Mouse (Mus musculus): Measurements from ENCODE around the gene Zfp865. TPM values are rescaled to one million over a fixed set of nuclear protein-coding genes. Genes with fewer than 3 reads are reported as not detected.

The Zfp865 gene
- polyA plus RNA-seq, 1 experiment: 21.3 TPM

DNA sequence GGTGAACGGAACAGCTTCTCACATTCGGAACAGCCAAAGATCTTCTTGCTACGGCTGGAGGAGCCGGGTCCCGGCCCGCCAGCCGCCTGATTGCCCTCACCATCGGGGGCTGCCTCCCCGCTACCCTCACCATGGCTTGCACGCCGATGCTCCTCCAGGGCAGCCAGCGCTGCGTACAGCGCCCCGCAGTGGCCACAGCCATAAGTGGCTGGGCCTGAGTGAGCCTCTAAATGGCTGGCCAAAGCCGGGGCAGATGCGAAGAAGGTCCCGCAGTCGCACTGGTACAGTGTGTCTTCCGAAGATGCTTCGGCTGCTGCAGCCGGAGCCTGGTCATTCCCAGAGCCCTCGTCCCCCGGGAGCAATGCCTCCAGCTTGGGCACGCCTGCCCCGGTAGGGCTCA, 11.9 kb upstream of the Zfp865 start:
- TF ChIP-seq CTCF (conservative IDR thresholded peaks at IDR 0.05; ENCODE audit: insufficient read depth, insufficient read length, low read depth, low read length) (no peak), POLR2A (IDR thresholded peaks at IDR 0.05; ENCODE audit: low read depth, low read length) (no peak)

DNA sequence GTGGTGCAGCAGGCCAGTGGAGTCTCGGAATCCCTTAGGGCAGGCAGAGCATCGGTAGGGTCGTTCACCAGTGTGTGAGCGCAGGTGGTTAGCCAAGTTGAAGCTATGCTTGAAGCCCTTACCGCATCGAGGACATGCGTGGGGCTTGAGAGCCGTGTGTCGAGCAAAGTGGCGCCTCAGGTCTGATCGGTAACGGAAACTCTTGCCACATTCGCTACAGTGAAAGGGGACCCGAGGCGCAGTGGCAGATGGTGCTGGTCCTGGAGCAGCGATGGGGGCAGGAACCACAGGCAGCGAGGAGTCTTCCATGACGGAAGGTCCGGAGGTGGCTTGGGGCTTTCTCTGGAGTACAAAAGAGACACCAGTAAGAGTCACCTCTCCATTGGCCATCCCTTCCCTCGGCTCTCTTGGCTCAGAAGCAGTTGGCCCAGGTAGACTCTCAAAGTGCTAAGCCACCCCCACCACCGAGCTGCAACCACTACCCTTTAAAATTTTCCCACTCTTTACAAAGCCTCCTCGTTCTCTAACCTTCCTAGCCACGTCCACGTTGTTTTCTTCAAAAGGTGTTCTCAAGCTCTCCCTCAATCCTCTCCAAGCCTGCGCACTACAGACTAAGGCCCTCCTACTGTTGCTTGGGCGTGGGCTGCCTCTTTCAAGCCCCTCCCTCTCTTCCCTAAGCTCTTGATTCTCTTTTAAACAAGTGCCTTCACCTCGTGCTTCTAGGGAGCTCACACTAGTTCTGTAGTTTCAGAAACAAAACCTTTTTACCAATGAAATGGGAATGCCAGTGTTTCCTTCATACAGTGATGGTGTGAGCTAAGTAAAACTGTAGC, 7.3 kb upstream of the Zfp865 start:
- 91% methylated on average over 27 of the region's 27 CpGs for WGBS
- H3K27me3 ChIP-seq (replicated peaks; ENCODE audit: control insufficient read depth, insufficient read depth, low read length): no peaks in the 10 kb centered on the region
- H3K36me3 ChIP-seq (ENCODE audit: control insufficient read depth, insufficient read depth, low read length): peaks cover 3% of the 10 kb centered on the region; the same call in 1 of the 2 replicates
- no peak for DNase-seq
- H3K27ac ChIP-seq (ENCODE audit: insufficient read depth, low read depth, low read length): no peak overlapping the region
- H3K4me1 ChIP-seq (ENCODE audit: control insufficient read depth, insufficient read depth, low read length): peaks cover 3% of the 10 kb centered on the region; the same call in 1 of the 2 replicates
- TF ChIP-seq POLR2A (IDR thresholded peaks at IDR 0.05; ENCODE audit: low read depth, low read length): no peak
- TF ChIP-seq CTCF (conservative IDR thresholded peaks at IDR 0.05; ENCODE audit: insufficient read depth, insufficient read length, low read depth, low read length): no peak
- H3K4me3 ChIP-seq (ENCODE audit: insufficient read depth, low read depth, low read length): no peak overlapping the region

More for the DNA sequence above, 11.9 kb upstream of the Zfp865 start:
- no peak for DNase-seq
- H3K27ac ChIP-seq (ENCODE audit: insufficient read depth, low read depth, low read length): no peak overlapping the region
- no peak overlapping the region for H3K4me3 ChIP-seq (ENCODE audit: insufficient read depth, low read depth, low read length)
- H3K4me1 ChIP-seq (ENCODE audit: control insufficient read depth, insufficient read depth, low read length): no peaks in the 10 kb centered on the region
- 98% methylated on average over 26 of the region's 26 CpGs for WGBS
- no peaks in the 10 kb centered on the region for H3K27me3 ChIP-seq (replicated peaks; ENCODE audit: control insufficient read depth, insufficient read depth, low read length)
- peaks cover 3% of the 10 kb centered on the region; the same call in 1 of the 2 replicates for H3K36me3 ChIP-seq (ENCODE audit: control insufficient read depth, insufficient read depth, low read length)

DNA sequence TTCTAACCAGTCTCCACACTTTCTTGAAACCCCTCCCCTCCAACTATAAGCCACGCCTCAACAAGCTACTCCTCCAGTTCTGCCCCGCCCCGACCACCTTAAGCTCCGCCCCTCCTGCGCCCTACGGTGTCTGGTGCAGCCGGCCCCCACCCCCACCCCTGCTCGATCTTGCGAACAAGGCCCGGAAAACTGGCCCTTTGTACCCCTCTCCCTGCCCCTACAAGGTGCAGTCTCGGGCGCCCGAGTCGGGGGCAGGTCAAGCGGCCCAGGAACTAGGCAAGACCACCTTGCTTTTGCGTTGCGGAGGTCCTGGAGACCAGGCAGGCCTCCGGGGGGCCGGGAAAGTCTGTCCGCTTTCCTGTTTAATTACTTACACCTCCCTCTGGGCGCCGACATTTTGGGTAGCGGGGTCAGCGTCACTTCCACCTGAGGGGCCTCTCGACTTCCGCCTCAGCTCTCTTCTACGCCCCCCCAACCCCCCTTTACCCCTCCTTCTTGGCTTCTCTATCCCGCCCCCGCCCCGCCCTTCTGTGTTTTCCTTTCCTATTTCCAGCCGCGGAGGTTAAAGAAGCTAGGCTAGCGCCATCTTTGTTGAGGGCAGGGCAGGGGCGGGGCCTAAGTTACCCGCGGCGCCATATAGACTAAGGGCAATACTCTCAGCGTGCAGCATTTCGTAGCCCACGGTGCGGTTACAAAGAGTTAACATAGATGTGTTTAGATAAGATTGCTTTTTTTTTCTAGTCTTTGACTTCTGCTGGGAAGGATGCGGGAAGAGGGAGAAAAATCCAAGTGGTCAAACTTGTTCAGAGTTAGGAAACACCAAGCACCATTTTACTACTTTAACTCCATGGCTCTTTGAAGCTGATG, 5.7 kb upstream of the Zfp865 start, which contains the start of the genes Zfp524 and Fiz1:
Gene Zfp524 (plus strand): TSS at position 165 of the 867 bp plus-strand sequence.
Gene Fiz1 (minus strand): TSS at position 447 of the 867 bp plus-strand sequence.
- TF ChIP-seq POLR2A (IDR thresholded peaks at IDR 0.05; ENCODE audit: low read depth, low read length): no peak
- no peak for TF ChIP-seq CTCF (conservative IDR thresholded peaks at IDR 0.05; ENCODE audit: insufficient read depth, insufficient read length, low read depth, low read length)
- Histone ChIP-seq H3K4me1 (ENCODE audit: control insufficient read depth, insufficient read depth, low read length) (peaks cover 5% of the 10 kb centered on the region; the same call in 1 of the 2 replicates), H3K36me3 (ENCODE audit: control insufficient read depth, insufficient read depth, low read length) (no peaks in the 10 kb centered on the region), H3K4me3 (ENCODE audit: insufficient read depth, low read depth, low read length) (peak within 1 kb of the TSS; percentile 83), H3K27me3 (replicated peaks; ENCODE audit: control insufficient read depth, insufficient read depth, low read length) (no peaks in the 10 kb centered on the region), H3K27ac (ENCODE audit: insufficient read depth, low read depth, low read length) (peak within 1 kb of the TSS; percentile 100)
- peak; percentile 99 for DNase-seq
- under 1% methylated on average over 42 of the region's 42 CpGs for WGBS

DNA sequence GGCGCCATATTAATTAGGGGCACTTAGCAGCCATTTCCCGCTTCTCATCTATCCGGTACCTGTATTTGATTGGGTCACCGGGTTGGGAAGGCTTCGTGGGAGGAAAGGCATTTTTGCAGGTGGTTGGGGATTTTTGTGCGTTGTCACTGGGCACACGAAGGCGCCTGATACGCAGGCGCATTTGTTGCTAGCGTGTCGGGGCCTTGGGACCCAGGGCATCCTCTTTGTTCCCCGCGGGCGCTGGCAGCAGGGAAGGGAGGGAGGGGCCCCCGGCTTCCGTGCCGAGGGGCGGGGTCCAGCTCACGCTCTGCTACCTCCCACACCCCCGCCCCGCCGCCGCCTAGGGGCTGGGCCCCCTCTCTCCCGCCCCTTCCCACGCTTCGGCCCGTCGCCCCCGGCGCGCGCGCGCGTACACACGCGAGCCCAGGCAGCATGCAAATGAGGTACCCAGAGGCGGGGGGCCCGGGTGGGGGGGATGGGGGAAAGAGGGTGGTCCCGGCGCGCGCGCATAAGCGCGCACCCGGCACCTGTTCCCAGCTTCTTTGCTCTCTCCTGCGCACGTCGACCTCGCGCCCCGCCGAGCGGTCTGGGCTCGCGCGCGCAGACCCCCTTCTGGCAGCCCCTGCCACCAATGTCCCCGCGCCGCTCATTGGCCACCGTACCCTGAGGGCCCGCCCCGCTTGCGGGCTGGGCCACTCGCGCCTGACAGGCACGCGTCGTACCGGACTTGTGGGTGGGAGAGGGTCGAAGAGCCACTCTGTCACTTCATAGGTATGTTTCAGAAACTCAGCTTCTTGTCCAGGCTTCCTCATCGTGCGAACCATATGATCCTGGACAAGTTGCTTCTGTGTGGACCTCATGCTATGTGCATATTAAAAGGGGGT, 4.8 kb upstream of the Zfp865 start, which contains the start of gene Gm44973:
Gene Gm44973 (plus strand): TSS at position 379 of the 884 bp plus-strand sequence.
- Histone ChIP-seq H3K36me3 (ENCODE audit: control insufficient read depth, insufficient read depth, low read length) (no peaks in the 10 kb centered on the region), H3K27me3 (replicated peaks; ENCODE audit: control insufficient read depth, insufficient read depth, low read length) (no peaks in the 10 kb centered on the region), H3K4me1 (ENCODE audit: control insufficient read depth, insufficient read depth, low read length) (peaks cover 5% of the 10 kb centered on the region; the same call in 1 of the 2 replicates), H3K4me3 (ENCODE audit: insufficient read depth, low read depth, low read length) (peak within 1 kb of the TSS; percentile 83), H3K27ac (ENCODE audit: insufficient read depth, low read depth, low read length) (peak within 1 kb of the TSS; percentile 100)
- under 1% methylated on average over 74 of the region's 76 CpGs for WGBS
- peak; percentile 97 for DNase-seq
- TF ChIP-seq POLR2A (IDR thresholded peaks at IDR 0.05; ENCODE audit: low read depth, low read length) (peak; percentile 7), CTCF (conservative IDR thresholded peaks at IDR 0.05; ENCODE audit: insufficient read depth, insufficient read length, low read depth, low read length) (no peak)

DNA sequence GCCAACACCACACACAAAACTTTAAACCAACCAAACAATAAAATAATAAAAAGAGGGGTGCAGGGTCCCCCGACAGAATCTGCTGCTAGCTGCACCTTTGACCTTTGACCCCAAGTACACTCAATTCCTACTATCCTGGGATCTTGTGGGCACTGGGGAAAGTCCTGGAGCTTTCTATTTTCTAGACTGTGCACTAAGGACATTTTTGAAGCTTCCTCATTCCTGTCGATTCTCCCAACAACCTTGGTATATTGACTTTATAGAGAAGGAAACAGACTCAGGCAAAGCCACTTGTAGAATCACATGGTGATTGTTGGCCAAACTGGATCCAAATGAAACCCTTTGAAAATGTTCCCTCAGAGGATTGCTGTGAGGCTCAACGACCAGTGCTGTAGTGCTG, 4.1 kb upstream of the Zfp865 start:
- H3K27ac ChIP-seq (ENCODE audit: insufficient read depth, low read depth, low read length): peak overlapping the region; percentile 87
- H3K4me1 ChIP-seq (ENCODE audit: control insufficient read depth, insufficient read depth, low read length): peaks cover 5% of the 10 kb centered on the region; the same call in 1 of the 2 replicates
- H3K36me3 ChIP-seq (ENCODE audit: control insufficient read depth, insufficient read depth, low read length): no peaks in the 10 kb centered on the region
- 32% methylated on average over 3 of the region's 3 CpGs for WGBS
- DNase-seq: peak; percentile 64
- peak overlapping the region; percentile 83 for H3K4me3 ChIP-seq (ENCODE audit: insufficient read depth, low read depth, low read length)
- no peaks in the 10 kb centered on the region for H3K27me3 ChIP-seq (replicated peaks; ENCODE audit: control insufficient read depth, insufficient read depth, low read length)
- TF ChIP-seq POLR2A (IDR thresholded peaks at IDR 0.05; ENCODE audit: low read depth, low read length) (no peak), CTCF (conservative IDR thresholded peaks at IDR 0.05; ENCODE audit: insufficient read depth, insufficient read length, low read depth, low read length) (no peak)

DNA sequence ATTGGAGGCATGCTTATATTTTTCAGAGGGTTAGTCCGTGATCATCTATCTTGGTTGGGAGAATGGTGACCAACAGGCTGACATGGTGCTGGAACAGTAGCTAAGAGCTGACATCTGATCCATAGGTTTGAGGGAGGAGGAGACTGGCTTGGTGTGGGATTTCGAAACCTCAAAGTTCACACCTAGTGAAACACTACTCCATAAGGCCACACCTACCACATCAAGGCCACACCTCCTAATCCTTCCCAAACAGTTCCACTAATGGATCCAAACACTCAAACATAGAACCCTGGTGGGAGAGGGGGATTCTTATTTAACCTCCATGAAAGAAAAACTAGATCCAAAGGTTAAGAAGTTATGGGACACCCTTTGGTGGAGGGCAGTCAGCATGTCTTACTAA, 3.3 kb upstream of the Zfp865 start:
- Histone ChIP-seq H3K27me3 (replicated peaks; ENCODE audit: control insufficient read depth, insufficient read depth, low read length) (no peaks in the 10 kb centered on the region), H3K4me3 (ENCODE audit: insufficient read depth, low read depth, low read length) (no peak overlapping the region), H3K36me3 (ENCODE audit: control insufficient read depth, insufficient read depth, low read length) (no peaks in the 10 kb centered on the region), H3K27ac (ENCODE audit: insufficient read depth, low read depth, low read length) (no peak overlapping the region), H3K4me1 (ENCODE audit: control insufficient read depth, insufficient read depth, low read length) (peaks cover 9% of the 10 kb centered on the region; the same call in 1 of the 2 replicates)
- TF ChIP-seq POLR2A (IDR thresholded peaks at IDR 0.05; ENCODE audit: low read depth, low read length): no peak
- no peak for TF ChIP-seq CTCF (conservative IDR thresholded peaks at IDR 0.05; ENCODE audit: insufficient read depth, insufficient read length, low read depth, low read length)
- DNase-seq: no peak
- WGBS: 99% methylated on average over 2 of the region's 2 CpGs
